Mouse (Mus musculus): ENCODE measurements at regions not wholly inside any gene's neighbourhood (a gene's known extent, or its start where the extent isn't known, plus 50 kb on each side); places are given as distances from the start of the nearest gene placed in this dataset.

DNA sequence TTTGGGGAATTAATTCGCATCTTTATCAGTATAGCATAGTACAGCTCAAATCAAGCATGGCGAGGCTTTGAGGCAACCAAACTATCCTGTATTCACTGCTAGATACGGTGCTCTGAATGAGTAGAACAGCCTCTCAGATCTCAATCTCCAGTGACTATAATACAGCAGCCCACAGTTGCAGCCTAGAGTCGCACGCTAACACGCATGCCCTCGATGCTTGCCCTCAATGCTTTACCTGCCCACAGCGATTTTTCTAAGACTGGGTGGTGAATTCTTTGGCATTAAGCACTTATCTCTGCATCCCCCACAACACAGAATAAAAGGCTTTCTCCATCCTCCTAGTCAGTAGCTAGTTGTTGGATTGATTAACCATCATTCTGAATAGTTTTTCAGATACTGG is 178.4 kb upstream of the Prr30 start:
- TF ChIP-seq CTCF (IDR thresholded peaks at IDR 0.05; ENCODE audit: low read depth) (no peak), EP300 (IDR thresholded peaks at IDR 0.05; ENCODE audit: low read depth) (no peak)
